Mouse (Mus musculus) limb, embryonic 13.5 days (tissue): Measurements from ENCODE around the gene Tmco3. TPM values are rescaled to one million over a fixed set of nuclear protein-coding genes. Genes with fewer than 3 reads are reported as not detected.

Experiments used
- ATAC-seq: fragments of 200-750 bp; cut with Nextera tagmentation; 2 replicates; pipeline ENCODE4 v1.8.0; 2017; ENCODE audit warnings: low read depth, moderate number of reproducible peaks, moderate TSS enrichment; ENCODE audit not compliant: low FRiP score
- H3K27ac ChIP-seq: fragments of 300-500 bp; sonication (generic); 2 replicates; pipeline ENCODE4 v1.5.1; 2015; ENCODE audit warnings: inconsistent platforms, mild to moderate bottlenecking, moderate library complexity
- H3K27me3 ChIP-seq: fragments of 300-500 bp; sonication (generic); 2 replicates; pipeline ENCODE4 v1.6.1; 2015; ENCODE audit warnings: mild to moderate bottlenecking, inconsistent platforms
- H3K36me3 ChIP-seq: fragments of 300-500 bp; sonication (generic); 2 replicates; pipeline ENCODE4 v1.6.1; 2015; ENCODE audit warnings: inconsistent platforms, mild to moderate bottlenecking, moderate library complexity
- H3K4me1 ChIP-seq: fragments of 300-500 bp; sonication (generic); 2 replicates; pipeline ENCODE4 v1.6.1; 2015; ENCODE audit warnings: inconsistent platforms
- H3K4me2 ChIP-seq: fragments of 300-500 bp; sonication (generic); replicated peaks from 2 replicates; pipeline ENCODE4 v1.6.1; 2015; ENCODE audit warnings: inconsistent platforms, mild to moderate bottlenecking, moderate library complexity
- H3K4me3 ChIP-seq: fragments of 300-500 bp; sonication (generic); 2 replicates; pipeline ENCODE4 v1.5.1; 2015; ENCODE audit warnings: moderate library complexity, mild to moderate bottlenecking, inconsistent platforms
- H3K9ac ChIP-seq: fragments of 300-500 bp; sonication (generic); 2 replicates; pipeline ENCODE4 v1.6.1; 2015; ENCODE audit warnings: mild to moderate bottlenecking, inconsistent platforms
- H3K9me3 ChIP-seq: fragments of 300-500 bp; sonication (generic); 2 replicates; pipeline ENCODE4 v1.6.1; 2016; ENCODE audit warnings: inconsistent platforms
- WGBS: fragments of 180-500 bp; shearing (Covaris S2); methylation state at CpG from one replicate; pipeline ENCODE4 v1.1.7; 2015; 5-methylcytosine and 5-hydroxymethylcytosine counted together
- polyA plus RNA-seq: library from polyadenylated mRNA; unstranded; fragments of >200 nt; fragmentation: Nextera tagmentation; extraction: Ambion mirVana; gene quantifications from 2 replicates; pipeline ENCODE4 v1.2.1, GENCODE M21; 2015

The Tmco3 gene
- polyA plus RNA-seq, 1 experiment from 2014 or later: 58.4 TPM

DNA sequence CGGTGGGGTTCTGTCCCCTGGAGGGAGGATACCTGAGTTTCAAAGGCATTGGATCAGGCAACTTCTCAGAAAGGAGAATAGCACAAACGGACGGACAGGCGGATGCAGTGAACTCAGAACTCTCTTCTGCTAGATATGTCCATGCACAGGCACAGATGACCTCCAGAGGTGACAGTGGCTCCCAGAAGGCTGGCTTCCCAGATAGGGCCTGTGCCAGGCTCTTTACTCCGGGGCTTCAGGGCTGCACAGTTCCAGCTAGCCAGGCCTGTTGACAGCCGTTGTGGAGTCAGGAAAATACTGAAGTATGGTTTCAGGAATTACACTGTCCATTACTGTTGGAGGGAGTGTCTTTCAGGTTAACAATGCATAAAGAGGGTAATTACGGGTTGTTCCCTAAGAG lies 62.1 kb downstream of the Tmco3 start:
- Histone ChIP-seq H3K36me3 (peaks cover 100% of the 10 kb centered on the region), H3K4me1 (no peaks in the 10 kb centered on the region), H3K27ac (no peak overlapping the region), H3K9me3 (no peaks in the 10 kb centered on the region), H3K4me2 (no peak overlapping the region), H3K4me3 (no peak overlapping the region), H3K27me3 (no peaks in the 10 kb centered on the region), H3K9ac (no peak overlapping the region)
- 92% methylated on average over 7 of the region's 7 CpGs for WGBS
- ATAC-seq: no peak

DNA sequence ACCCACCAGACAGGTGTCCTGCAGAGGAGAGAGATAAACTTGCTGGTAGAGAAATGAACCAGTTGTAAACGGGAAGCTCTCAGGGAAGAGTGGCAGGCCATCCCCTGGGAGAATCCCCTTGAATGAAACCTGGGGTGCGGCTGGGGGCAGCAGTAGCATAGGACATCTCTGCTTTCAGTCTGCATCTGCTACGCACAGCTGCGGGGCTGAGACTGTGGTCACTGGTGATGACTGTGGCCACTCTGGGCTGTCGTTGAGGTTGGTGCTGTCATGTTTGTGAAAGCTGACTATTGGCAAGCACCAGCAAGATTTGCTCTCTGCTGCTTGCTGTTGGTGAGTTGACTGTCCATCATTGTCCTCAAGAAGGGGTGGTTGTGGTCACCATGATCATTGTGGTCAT lies 63.6 kb downstream of the Tmco3 start:
- H3K9me3 ChIP-seq: no peaks in the 10 kb centered on the region
- H3K9ac ChIP-seq: no peak overlapping the region
- no peak overlapping the region for H3K4me3 ChIP-seq
- H3K27ac ChIP-seq: no peak overlapping the region
- H3K4me1 ChIP-seq: no peaks in the 10 kb centered on the region
- H3K4me2 ChIP-seq: no peak overlapping the region
- ATAC-seq: no peak
- H3K27me3 ChIP-seq: no peaks in the 10 kb centered on the region
- H3K36me3 ChIP-seq: peaks cover 100% of the 10 kb centered on the region
- WGBS: 89% methylated on average over 5 of the region's 5 CpGs

DNA sequence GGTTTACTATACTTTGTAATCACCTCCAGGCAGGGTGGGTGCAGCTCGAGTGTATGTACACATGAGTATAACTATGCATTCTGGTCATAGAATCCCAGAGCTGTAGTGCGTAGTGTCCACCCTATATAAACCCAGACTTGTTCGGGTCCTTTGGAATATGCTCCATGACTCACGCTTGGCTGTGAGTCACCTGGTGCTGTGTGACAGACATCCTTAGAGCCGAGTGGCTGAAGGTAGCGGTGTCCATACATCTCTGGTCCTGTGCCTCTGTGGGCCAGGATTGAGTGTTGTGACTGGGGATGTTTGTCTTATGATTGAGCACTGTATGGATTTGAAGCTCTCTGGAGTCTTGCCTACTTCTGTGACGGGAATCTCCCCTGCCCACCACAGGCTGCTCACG lies 64.6 kb downstream of the Tmco3 start:
- H3K36me3 ChIP-seq: peaks cover 100% of the 10 kb centered on the region
- H3K9ac ChIP-seq: no peak overlapping the region
- no peak overlapping the region for H3K27ac ChIP-seq
- 86% methylated on average over 8 of the region's 8 CpGs for WGBS
- no peaks in the 10 kb centered on the region for H3K9me3 ChIP-seq
- no peaks in the 10 kb centered on the region for H3K27me3 ChIP-seq
- H3K4me3 ChIP-seq: no peak overlapping the region
- no peaks in the 10 kb centered on the region for H3K4me1 ChIP-seq
- H3K4me2 ChIP-seq: no peak overlapping the region
- ATAC-seq: no peak

DNA sequence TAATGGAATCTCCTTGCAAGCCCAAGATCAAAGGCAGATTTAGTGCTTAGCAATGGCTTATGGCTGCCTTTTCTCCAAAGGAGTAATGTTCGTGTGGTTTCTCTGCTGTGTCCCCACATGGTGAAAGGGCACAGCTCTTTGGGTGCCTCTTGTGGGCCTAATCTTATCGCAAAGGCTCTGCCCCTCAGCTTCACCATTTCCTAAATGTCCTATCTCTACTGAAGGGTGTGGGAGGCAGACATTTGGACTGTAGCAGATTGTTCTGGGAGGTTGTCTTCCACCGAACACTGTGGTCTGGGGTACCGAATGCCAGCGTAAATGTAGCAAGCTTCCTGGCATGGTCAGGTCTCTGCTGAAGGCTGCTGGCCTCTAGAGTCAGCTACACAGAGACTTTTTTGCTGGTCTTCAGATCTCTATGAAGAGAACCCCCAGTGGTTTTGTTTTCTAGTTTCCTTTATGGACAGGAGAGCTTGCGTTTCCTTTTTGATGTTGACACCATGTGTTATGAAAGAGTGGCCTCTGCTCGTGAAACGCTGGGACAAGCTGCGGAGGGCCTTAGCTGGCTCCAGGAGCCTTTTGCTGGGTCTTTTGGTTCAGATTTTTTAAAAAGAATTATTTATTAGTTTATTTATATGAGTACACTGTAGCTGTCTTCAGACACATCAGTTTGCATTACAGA lies 65.3 kb downstream of the Tmco3 start:
- Histone ChIP-seq H3K4me1 (no peaks in the 10 kb centered on the region), H3K27ac (no peak overlapping the region), H3K4me3 (no peak overlapping the region), H3K27me3 (no peaks in the 10 kb centered on the region), H3K9ac (no peak overlapping the region), H3K9me3 (no peaks in the 10 kb centered on the region), H3K4me2 (no peak overlapping the region), H3K36me3 (peaks cover 100% of the 10 kb centered on the region)
- 81% methylated on average over 9 of the region's 9 CpGs for WGBS
- ATAC-seq: no peak

DNA sequence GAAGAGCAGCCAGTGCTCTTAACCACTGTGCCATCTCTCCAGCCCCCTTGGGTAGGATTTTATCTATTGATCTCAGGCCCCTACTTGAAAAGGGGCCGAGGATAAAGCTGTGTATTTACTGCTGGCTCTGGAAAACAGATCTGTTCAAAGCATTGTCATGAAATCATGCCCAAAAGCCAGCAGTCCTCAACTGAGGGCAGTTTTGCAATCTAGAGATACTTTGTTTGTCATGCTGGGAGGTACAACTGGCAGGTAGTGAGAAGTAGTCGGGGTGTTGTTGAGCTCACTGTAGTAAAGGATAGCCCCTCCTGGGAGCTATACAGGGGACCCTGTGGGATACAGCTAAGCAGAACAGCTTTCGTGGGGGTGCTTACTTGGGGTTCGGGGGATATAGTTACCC lies 65.9 kb downstream of the Tmco3 start:
- no peak overlapping the region for H3K4me2 ChIP-seq
- H3K9ac ChIP-seq: no peak overlapping the region
- WGBS: 81% methylated on average over 4 of the region's 4 CpGs
- H3K27me3 ChIP-seq: no peaks in the 10 kb centered on the region
- peaks cover 100% of the 10 kb centered on the region for H3K36me3 ChIP-seq
- ATAC-seq: no peak
- no peaks in the 10 kb centered on the region for H3K9me3 ChIP-seq
- H3K4me3 ChIP-seq: no peak overlapping the region
- no peak overlapping the region for H3K27ac ChIP-seq
- H3K4me1 ChIP-seq: no peaks in the 10 kb centered on the region

DNA sequence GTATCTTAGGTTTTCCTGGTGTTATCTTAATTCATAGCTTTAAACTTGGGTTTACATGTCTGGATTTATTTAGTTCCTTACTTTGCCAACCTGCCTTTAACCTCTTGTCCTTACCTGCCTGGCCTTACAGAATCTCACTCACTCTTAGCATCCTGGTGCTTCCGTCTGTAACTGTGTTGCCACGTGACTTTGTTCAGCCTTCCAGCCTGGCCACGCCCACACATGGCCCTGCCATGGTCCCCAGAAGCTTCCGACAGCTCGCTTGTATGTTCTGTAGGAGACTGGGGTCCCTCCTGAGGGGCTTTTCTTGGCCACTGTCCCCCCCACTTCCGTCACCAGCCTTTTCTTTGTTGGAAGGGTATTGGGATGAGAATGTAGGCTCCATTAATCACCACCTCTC lies 68.2 kb downstream of the Tmco3 start:
- 83% methylated on average over 6 of the region's 6 CpGs for WGBS
- Histone ChIP-seq H3K27me3 (no peaks in the 10 kb centered on the region), H3K4me1 (no peaks in the 10 kb centered on the region), H3K4me3 (no peak overlapping the region), H3K36me3 (peaks cover 100% of the 10 kb centered on the region), H3K9me3 (peaks cover under 1% of the 10 kb centered on the region; the same call in 1 of the 2 replicates), H3K27ac (no peak overlapping the region), H3K4me2 (no peak overlapping the region), H3K9ac (no peak overlapping the region)
- no peak for ATAC-seq

DNA sequence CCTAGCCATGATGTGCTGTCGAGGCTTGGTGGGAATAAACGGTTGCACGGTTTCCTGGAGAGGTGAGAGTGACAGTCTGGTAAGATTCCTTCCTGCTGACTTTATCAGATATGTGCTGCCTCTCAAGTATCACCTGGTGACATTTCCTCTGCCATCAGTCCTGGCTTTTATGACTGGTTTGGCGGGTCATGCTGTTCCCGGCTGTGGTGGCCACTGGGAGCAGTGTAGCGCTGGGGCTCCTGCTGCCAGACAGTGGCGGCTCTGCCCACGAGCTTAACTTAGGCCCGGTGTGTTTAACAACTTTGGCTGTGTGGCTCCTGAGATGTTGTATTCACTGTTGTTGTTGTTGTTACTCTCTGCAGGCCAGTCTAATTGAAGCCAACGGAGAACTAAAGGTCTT lies 68.7 kb downstream of the Tmco3 start:
- H3K4me2 ChIP-seq: no peak overlapping the region
- no peak overlapping the region for H3K4me3 ChIP-seq
- H3K27me3 ChIP-seq: no peaks in the 10 kb centered on the region
- peaks cover 100% of the 10 kb centered on the region for H3K36me3 ChIP-seq
- WGBS: 68% methylated on average over 10 of the region's 10 CpGs
- no peak overlapping the region for H3K9ac ChIP-seq
- no peaks in the 10 kb centered on the region for H3K4me1 ChIP-seq
- ATAC-seq: no peak
- no peak overlapping the region for H3K27ac ChIP-seq
- peaks cover 5% of the 10 kb centered on the region for H3K9me3 ChIP-seq

DNA sequence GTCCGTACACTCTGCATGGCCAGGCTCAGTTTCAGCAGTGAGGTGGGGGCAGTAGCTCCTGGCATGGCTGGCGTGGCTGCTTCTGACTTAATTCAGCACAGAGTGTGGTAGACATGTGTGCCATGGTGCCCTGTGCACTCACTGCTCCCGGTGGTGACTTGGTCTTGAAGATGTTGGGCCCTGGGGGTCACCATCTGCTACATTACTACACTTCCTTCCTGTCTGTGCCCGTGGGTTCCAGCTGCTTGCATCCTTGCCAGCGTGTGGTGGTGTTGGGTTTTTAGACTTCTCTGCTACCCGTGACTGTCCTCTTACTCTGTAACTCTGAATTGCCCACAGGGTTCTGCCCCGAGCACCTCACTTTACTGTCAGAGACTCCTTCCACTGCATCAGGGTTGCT lies 72.2 kb downstream of the Tmco3 start:
- Histone ChIP-seq H3K4me1 (no peaks in the 10 kb centered on the region), H3K36me3 (peaks cover 97% of the 10 kb centered on the region), H3K9me3 (peaks cover 8% of the 10 kb centered on the region), H3K27ac (no peak overlapping the region), H3K27me3 (no peaks in the 10 kb centered on the region), H3K4me2 (no peak overlapping the region), H3K9ac (no peak overlapping the region), H3K4me3 (no peak overlapping the region)
- ATAC-seq: no peak
- WGBS: 92% methylated on average over 7 of the region's 7 CpGs

DNA sequence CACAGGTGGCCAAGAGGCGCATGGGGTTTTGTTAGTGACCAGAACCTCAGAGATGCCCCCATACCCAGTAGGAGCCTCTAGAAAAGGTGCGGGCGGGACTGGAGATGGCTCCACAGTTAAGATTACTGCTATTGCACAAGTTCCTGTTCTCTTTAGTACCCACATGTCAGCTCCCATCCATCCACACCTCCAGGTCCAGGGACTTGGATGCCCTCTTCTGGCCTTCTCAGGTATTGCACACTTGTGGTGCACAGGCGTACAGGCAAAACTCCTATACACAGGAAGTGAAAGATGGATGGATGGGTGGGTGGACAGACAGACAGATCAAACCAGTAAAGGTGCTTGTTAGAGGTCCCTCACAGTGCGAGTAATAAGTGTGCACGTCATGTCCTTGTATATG lies 73.9 kb downstream of the Tmco3 start:
- Histone ChIP-seq H3K27me3 (no peaks in the 10 kb centered on the region), H3K4me1 (no peaks in the 10 kb centered on the region), H3K4me2 (no peak overlapping the region), H3K9me3 (peaks cover 8% of the 10 kb centered on the region), H3K36me3 (peaks cover 97% of the 10 kb centered on the region), H3K4me3 (no peak overlapping the region), H3K27ac (no peak overlapping the region), H3K9ac (no peak overlapping the region)
- no peak for ATAC-seq
- WGBS: 97% methylated on average over 6 of the region's 6 CpGs

Other genes starting within 250 kb of the Tmco3 start
- gene Proz, start 227.3 kb upstream of the Tmco3 start, polyA plus RNA-seq: 0.17 and 0.36 TPM in 2 replicates
- 47.5 and 48.2 TPM in 2 replicates for gene Pcid2, start 182.7 kb upstream of the Tmco3 start, polyA plus RNA-seq
- 106 and 107 TPM in 2 replicates for gene Cul4a, start 182.6 kb upstream of the Tmco3 start, polyA plus RNA-seq
- 247 and 255 TPM in 2 replicates for gene Lamp1, start 129.0 kb upstream of the Tmco3 start, polyA plus RNA-seq
- 16.6 and 16.9 TPM in 2 replicates for gene Grtp1, start 87.6 kb upstream of the Tmco3 start, polyA plus RNA-seq
- 1.0 and 1.4 TPM in 2 replicates for gene Adprhl1, start 34.0 kb upstream of the Tmco3 start, polyA plus RNA-seq
- 29.7 and 31.5 TPM in 2 replicates for gene Dcun1d2, start 59 bp upstream of the Tmco3 start, polyA plus RNA-seq
- 157 and 161 TPM in 2 replicates for gene Tfdp1, start 50.6 kb downstream of the Tmco3 start, polyA plus RNA-seq
- gene Atp4b, start 108.6 kb downstream of the Tmco3 start, polyA plus RNA-seq: not detected in 2 replicates
- 0.01 TPM in 1 of 2 replicates, not detected in the other for gene Grk1, start 116.9 kb downstream of the Tmco3 start, polyA plus RNA-seq
- 0.28 and 0.29 TPM in 2 replicates for gene Tmem255b, start 147.0 kb downstream of the Tmco3 start, polyA plus RNA-seq
- 19.3 and 19.9 TPM in 2 replicates for gene Gas6, start 206.3 kb downstream of the Tmco3 start, polyA plus RNA-seq